Mouse (Mus musculus): ENCODE results near the gene Tfcp2. TPM values are rescaled to one million over a fixed set of nuclear protein-coding genes. Genes with fewer than 3 reads are reported as not detected.
A peak's percentile ranks its signal among the peaks of the same experiment; 100 is the strongest.

Tfcp2 gene
- total and polyA plus RNA-seq, 2 experiments, result 4.0 to 5.8 TPM

GRCm38 (mm10) chr15:100467738-100468137, 84.1 kb downstream of the Tfcp2 start:
- peak; percentile 19 for DNase-seq (ENCODE audit: extremely low read depth, low read depth, low spot score)
- H3K36me3 ChIP-seq (ENCODE audit: control insufficient read depth, insufficient read depth, low read length), result peaks cover 2% of the 10 kb centered on the region; the same call in 1 of the 2 replicates
- no peak for TF ChIP-seq POLR2A (IDR thresholded peaks at IDR 0.05; ENCODE audit: extremely low read depth, insufficient read depth, low read length)
- TF ChIP-seq CTCF (IDR thresholded peaks at IDR 0.05; ENCODE audit: low read depth, low read length), result no peak
- H3K9ac ChIP-seq (ENCODE audit: low read depth, low read length), result peak overlapping the region; percentile 91
- no peaks in the 10 kb centered on the region for H3K27me3 ChIP-seq (ENCODE audit: control insufficient read depth, insufficient read depth, low read length)
- H3K4me3 ChIP-seq (ENCODE audit: insufficient read depth, low read depth, low read length), result peak overlapping the region; percentile 88
- H3K27ac ChIP-seq (replicated peaks; ENCODE audit: insufficient read depth, low read depth, low read length), result peak overlapping the region; percentile 90
- no peaks in the 10 kb centered on the region for H3K79me2 ChIP-seq (ENCODE audit: control insufficient read depth, insufficient read depth, low read length)
- 10% methylated on average over 6 of the region's 8 CpGs for WGBS
- peaks cover 18% of the 10 kb centered on the region for H3K4me1 ChIP-seq (ENCODE audit: control insufficient read depth, insufficient read depth, low read length)

- H3K27me3 ChIP-seq (ENCODE audit: control insufficient read depth, insufficient read depth, low read length), result no peaks in the 10 kb centered on the region
- no peak overlapping the region for H3K9ac ChIP-seq (ENCODE audit: low read depth, low read length)
- TF ChIP-seq POLR2A (IDR thresholded peaks at IDR 0.05; ENCODE audit: extremely low read depth, insufficient read depth, low read length) (no peak), CTCF (IDR thresholded peaks at IDR 0.05; ENCODE audit: low read depth, low read length) (no peak)
- no peaks in the 10 kb centered on the region for H3K79me2 ChIP-seq (ENCODE audit: control insufficient read depth, insufficient read depth, low read length)
- peaks cover 18% of the 10 kb centered on the region for H3K4me1 ChIP-seq (ENCODE audit: control insufficient read depth, insufficient read depth, low read length)
- no peak overlapping the region for H3K4me3 ChIP-seq (ENCODE audit: insufficient read depth, low read depth, low read length)
- WGBS, result 12% methylated on average over 2 of the region's 2 CpGs
- no peaks in the 10 kb centered on the region for H3K36me3 ChIP-seq (ENCODE audit: control insufficient read depth, insufficient read depth, low read length)
- peak overlapping the region; percentile 79 for H3K27ac ChIP-seq (replicated peaks; ENCODE audit: insufficient read depth, low read depth, low read length)
- DNase-seq (ENCODE audit: extremely low read depth, low read depth, low spot score), result no peak
These were observed 86.4 kb downstream of the Tfcp2 start for GRCm38 (mm10) chr15:100465432-100465831.

GRCm38 (mm10) chr15:100463712-100464111, 88.1 kb downstream of the Tfcp2 start:
- H3K9ac ChIP-seq (ENCODE audit: low read depth, low read length), result no peak overlapping the region
- peak; percentile 55 for DNase-seq (ENCODE audit: extremely low read depth, low read depth, low spot score)
- WGBS, result 28% methylated on average over 6 of the region's 6 CpGs
- peaks cover 9% of the 10 kb centered on the region for H3K4me1 ChIP-seq (ENCODE audit: control insufficient read depth, insufficient read depth, low read length)
- H3K4me3 ChIP-seq (ENCODE audit: insufficient read depth, low read depth, low read length), result no peak overlapping the region
- TF ChIP-seq POLR2A (IDR thresholded peaks at IDR 0.05; ENCODE audit: extremely low read depth, insufficient read depth, low read length) (no peak), CTCF (IDR thresholded peaks at IDR 0.05; ENCODE audit: low read depth, low read length) (peak; percentile 68)
- H3K79me2 ChIP-seq (ENCODE audit: control insufficient read depth, insufficient read depth, low read length), result no peaks in the 10 kb centered on the region
- no peaks in the 10 kb centered on the region for H3K27me3 ChIP-seq (ENCODE audit: control insufficient read depth, insufficient read depth, low read length)
- H3K27ac ChIP-seq (replicated peaks; ENCODE audit: insufficient read depth, low read depth, low read length), result no peak overlapping the region
- H3K36me3 ChIP-seq (ENCODE audit: control insufficient read depth, insufficient read depth, low read length), result no peaks in the 10 kb centered on the region

- Histone ChIP-seq H3K9ac (ENCODE audit: low read depth, low read length) (no peak overlapping the region), H3K27ac (replicated peaks; ENCODE audit: insufficient read depth, low read depth, low read length) (no peak overlapping the region), H3K79me2 (ENCODE audit: control insufficient read depth, insufficient read depth, low read length) (no peaks in the 10 kb centered on the region), H3K4me1 (ENCODE audit: control insufficient read depth, insufficient read depth, low read length) (peaks cover 7% of the 10 kb centered on the region; the same call in 1 of the 2 replicates), H3K27me3 (ENCODE audit: control insufficient read depth, insufficient read depth, low read length) (no peaks in the 10 kb centered on the region), H3K4me3 (ENCODE audit: insufficient read depth, low read depth, low read length) (no peak overlapping the region), H3K36me3 (ENCODE audit: control insufficient read depth, insufficient read depth, low read length) (no peaks in the 10 kb centered on the region)
- TF ChIP-seq CTCF (IDR thresholded peaks at IDR 0.05; ENCODE audit: low read depth, low read length) (no peak), POLR2A (IDR thresholded peaks at IDR 0.05; ENCODE audit: extremely low read depth, insufficient read depth, low read length) (no peak)
- WGBS, result 82% methylated on average over 5 of the region's 5 CpGs
- DNase-seq (ENCODE audit: extremely low read depth, low read depth, low spot score), result no peak
These were observed 89.7 kb downstream of the Tfcp2 start for GRCm38 (mm10) chr15:100462086-100462485.

GRCm38 (mm10) chr15:100461646-100462045, 90.2 kb downstream of the Tfcp2 start:
- H3K79me2 ChIP-seq (ENCODE audit: control insufficient read depth, insufficient read depth, low read length), result no peaks in the 10 kb centered on the region
- H3K9ac ChIP-seq (ENCODE audit: low read depth, low read length), result no peak overlapping the region
- H3K36me3 ChIP-seq (ENCODE audit: control insufficient read depth, insufficient read depth, low read length), result no peaks in the 10 kb centered on the region
- no peaks in the 10 kb centered on the region for H3K27me3 ChIP-seq (ENCODE audit: control insufficient read depth, insufficient read depth, low read length)
- peak; percentile 16 for DNase-seq (ENCODE audit: extremely low read depth, low read depth, low spot score)
- 75% methylated on average over 9 of the region's 9 CpGs for WGBS
- no peak overlapping the region for H3K4me3 ChIP-seq (ENCODE audit: insufficient read depth, low read depth, low read length)
- H3K27ac ChIP-seq (replicated peaks; ENCODE audit: insufficient read depth, low read depth, low read length), result no peak overlapping the region
- TF ChIP-seq POLR2A (IDR thresholded peaks at IDR 0.05; ENCODE audit: extremely low read depth, insufficient read depth, low read length) (no peak), CTCF (IDR thresholded peaks at IDR 0.05; ENCODE audit: low read depth, low read length) (no peak)
- peaks cover 11% of the 10 kb centered on the region for H3K4me1 ChIP-seq (ENCODE audit: control insufficient read depth, insufficient read depth, low read length)

GRCm38 (mm10) chr15:100460942-100461341, 90.9 kb downstream of the Tfcp2 start:
- Histone ChIP-seq H3K9ac (ENCODE audit: low read depth, low read length) (no peak overlapping the region), H3K4me3 (ENCODE audit: insufficient read depth, low read depth, low read length) (no peak overlapping the region), H3K36me3 (ENCODE audit: control insufficient read depth, insufficient read depth, low read length) (no peaks in the 10 kb centered on the region), H3K27me3 (ENCODE audit: control insufficient read depth, insufficient read depth, low read length) (no peaks in the 10 kb centered on the region), H3K79me2 (ENCODE audit: control insufficient read depth, insufficient read depth, low read length) (no peaks in the 10 kb centered on the region), H3K27ac (replicated peaks; ENCODE audit: insufficient read depth, low read depth, low read length) (peak overlapping the region; percentile 22), H3K4me1 (ENCODE audit: control insufficient read depth, insufficient read depth, low read length) (peaks cover 13% of the 10 kb centered on the region)
- WGBS, result 3% methylated on average over 12 of the region's 12 CpGs
- TF ChIP-seq POLR2A (IDR thresholded peaks at IDR 0.05; ENCODE audit: extremely low read depth, insufficient read depth, low read length) (no peak), CTCF (IDR thresholded peaks at IDR 0.05; ENCODE audit: low read depth, low read length) (no peak)
- peak; percentile 84 for DNase-seq (ENCODE audit: extremely low read depth, low read depth, low spot score)

All from liver, adult 2 months (tissue).